Mouse (Mus musculus): Measurements from ENCODE around the gene Gstm5.

Gene Gstm5

GRCm38 (mm10) chr3:107931134-107931533 is 35.5 kb downstream of the Gstm5 start:
- in situ Hi-C loops (cut with MboI, MseI), result no loop called here

- in situ Hi-C loops (cut with MboI, MseI), result no loop called here
Measured at GRCm38 (mm10) chr3:107931670-107932069, 36.0 kb downstream of the Gstm5 start, which contains the start of gene Gstm7. Gene Gstm7, minus strand, starts transcription at chr3:107931817.

DNA sequence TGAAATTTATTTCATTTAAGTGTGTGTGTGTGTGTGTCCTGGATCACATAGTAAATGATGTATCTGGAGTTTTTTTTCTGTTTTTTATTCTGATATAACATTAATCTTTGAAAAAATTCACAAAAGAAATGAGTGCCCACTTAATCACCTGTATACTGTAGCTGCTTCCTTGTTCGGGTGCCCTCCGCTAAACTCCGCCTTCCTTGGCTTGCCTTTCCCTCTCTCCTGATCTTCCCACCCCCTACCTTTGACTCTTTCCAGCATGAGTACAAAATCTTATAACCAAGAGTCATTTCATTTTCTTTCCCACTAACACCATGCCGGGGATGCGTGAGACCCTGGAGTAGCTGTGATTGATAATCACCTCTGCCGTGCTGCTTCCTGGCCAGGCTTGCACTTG is 36.5 kb downstream of the Gstm5 start:
- in situ Hi-C loops (cut with MboI, MseI), result no loop called here

- in situ Hi-C loops (cut with MboI, MseI), result no loop called here
Measured at GRCm38 (mm10) chr3:107935268-107935667, 39.6 kb downstream of the Gstm5 start.

GRCm38 (mm10) chr3:107935888-107936287 is 40.3 kb downstream of the Gstm5 start:
- in situ Hi-C loops (cut with MboI, MseI), result no loop called here

- in situ Hi-C loops (cut with MboI, MseI), result no loop called here
Measured at GRCm38 (mm10) chr3:107939403-107939802, 43.8 kb downstream of the Gstm5 start.

DNA sequence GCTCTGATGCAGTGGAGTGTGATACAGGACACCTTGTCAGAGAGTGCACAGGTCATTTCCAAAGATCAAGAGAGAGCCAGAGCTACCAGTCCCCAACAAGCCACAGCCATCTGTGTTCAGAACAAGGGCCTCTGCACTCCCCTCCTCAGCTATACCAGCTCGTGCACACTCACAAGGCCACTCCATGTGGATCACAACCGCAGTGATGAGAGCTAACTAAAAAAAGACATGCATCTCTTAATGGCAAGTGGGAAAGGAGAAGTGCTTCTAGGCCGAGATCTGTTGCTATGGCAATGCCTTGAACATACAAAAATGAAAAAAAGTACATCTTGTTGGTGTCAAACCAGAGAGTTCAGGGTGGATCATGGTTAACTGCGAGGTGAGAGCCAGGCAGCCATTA is 44.2 kb downstream of the Gstm5 start:
- in situ Hi-C loops (cut with MboI, MseI), result no loop called here

DNA sequence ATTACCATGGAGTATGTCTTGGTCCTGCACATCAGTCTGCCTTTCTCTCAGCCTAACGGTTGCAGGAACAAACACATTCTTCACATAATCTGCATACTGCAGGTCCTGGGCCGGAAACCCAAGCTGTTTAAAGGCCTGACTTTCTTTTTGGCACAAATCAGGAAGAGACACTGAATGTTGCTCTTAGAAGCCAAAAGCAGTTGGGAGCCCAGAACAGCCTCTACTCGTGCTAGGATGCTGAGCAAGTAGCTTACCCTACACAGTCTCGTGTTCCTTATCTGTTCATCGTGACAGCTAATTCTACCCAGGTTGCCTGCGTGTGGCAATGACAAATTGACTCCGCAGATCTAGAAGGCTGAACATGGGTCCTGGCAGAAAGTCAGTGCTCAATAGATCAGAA is 44.9 kb downstream of the Gstm5 start:
- in situ Hi-C loops (cut with MboI, MseI), result no loop called here

- in situ Hi-C loops (cut with MboI, MseI), result no loop called here
Measured at GRCm38 (mm10) chr3:107941261-107941660, 45.6 kb downstream of the Gstm5 start.

DNA sequence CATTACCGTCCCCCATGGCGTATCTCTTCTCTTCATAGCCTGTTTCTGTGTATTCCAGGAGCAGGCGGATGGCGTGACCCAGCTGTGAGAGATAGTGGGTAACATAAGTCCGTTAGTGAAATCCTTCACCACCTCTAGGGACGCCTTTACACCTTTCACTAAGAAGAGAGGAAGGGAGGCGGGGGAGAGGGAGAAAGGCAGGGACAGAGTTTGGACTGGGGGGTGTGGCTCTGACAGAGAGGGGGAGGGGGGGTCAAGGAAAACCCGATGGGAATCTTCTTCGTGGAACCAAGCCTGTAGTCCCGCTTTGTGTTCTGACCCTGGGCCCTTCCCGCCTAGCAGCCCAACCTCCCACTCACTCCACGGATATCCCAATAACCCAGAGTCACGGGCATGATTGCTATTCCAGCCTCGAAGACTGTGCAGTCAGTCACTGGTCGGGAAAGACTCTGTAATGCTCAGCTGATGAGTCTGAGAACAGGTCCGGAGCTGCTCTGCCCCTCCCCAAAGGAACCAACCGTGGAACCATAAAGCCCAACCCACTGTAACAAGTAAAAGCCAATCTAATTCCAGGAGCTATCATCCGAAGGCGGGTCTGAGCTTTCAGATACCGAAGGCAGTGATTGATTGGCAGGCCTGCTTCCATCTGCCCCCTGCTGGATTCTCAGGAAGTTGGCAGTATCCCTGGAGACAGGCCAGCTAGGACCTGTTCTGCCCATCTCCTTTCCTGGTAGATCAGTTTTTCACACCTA is 47.8 kb downstream of the Gstm5 start, which contains the start of gene Gstm6:
TSS of gene Gstm6 (minus strand) at position 511 of the 752 bp plus-strand sequence.
- in situ Hi-C loops (cut with MboI, MseI), result no loop called here

GRCm38 (mm10) chr3:107945729-107946128 is 50.1 kb downstream of the Gstm5 start:
- in situ Hi-C loops (cut with MboI, MseI), result no loop called here
